Mouse (Mus musculus) layer of hippocampus, adult 18-20 months (tissue): ENCODE measurements around the gene Art3. TPM values are rescaled to one million over a fixed set of nuclear protein-coding genes. Genes with fewer than 3 reads are reported as not detected.

ENCODE experiments used
- microRNA-seq, 2 experiments: library from miRNA; unstranded; fragments of <30 nt; microRNA quantifications; one replicate each; pipeline ENCODE4 v1.2.0; 2021
- total RNA-seq, 2 experiments: library from RNA; stranded (reverse); gene quantifications; 2 replicates each; pipeline ENCODE4 v1.2.3; 2021

Gene Art3
- total RNA-seq, 2 experiments from 2014 or later: 2.2 to 4.2 TPM

Small RNAs within 50 kb of the gene (microRNA-seq; reads per million reads assigned to microRNA genes)
- 0 reads per million in 2 experiments for gene Mir6415

Other genes with a start within 250 kb of the Art3 start
- gene G3bp2, start 248.1 kb upstream of the Art3 start, total RNA-seq: 100 to 1,000 TPM; 237 to 252 TPM
- gene Uso1, start 193.9 kb upstream of the Art3 start, total RNA-seq: 10 to 100 TPM; 80.8 to 82.3 TPM
- not detected for gene U90926, start 116.4 kb upstream of the Art3 start, total RNA-seq
- under 1 TPM; 0.58 to 0.62 TPM for gene Ppef2, start 75.5 kb upstream of the Art3 start, total RNA-seq
- gene Naaa, start 53.7 kb upstream of the Art3 start, total RNA-seq: 10 to 100 TPM; 50.4 to 52.2 TPM
- 10 to 100 TPM; 20.3 to 21.5 TPM for gene Sdad1, start 21.3 kb upstream of the Art3 start, total RNA-seq
- gene Cxcl9, start 3.7 kb upstream of the Art3 start, total RNA-seq: not detected
- not detected for gene Cxcl10, start 17.1 kb downstream of the Art3 start, total RNA-seq
- gene Nup54, start 103.4 kb downstream of the Art3 start, total RNA-seq: 10 to 100 TPM; 29.6 to 32.0 TPM
- gene Scarb2, start 175.0 kb downstream of the Art3 start, total RNA-seq: 10 to 100 TPM; 92.7 to 93.2 TPM
- 1 to 10 TPM in 1 of 2 experiments, under 1 TPM in 1; 0.48 to 1.1 TPM for gene Fam47e, start 223.2 kb downstream of the Art3 start, total RNA-seq